Mouse (Mus musculus) splenic B cell, adult 2 months (primary cell): ENCODE results near the gene Rab37.

Source experiments
- DNase-seq: peaks from one replicate; pipeline ENCODE4 v3.0.0-alpha.2; 2011; ENCODE audit warnings: low read depth, low spot score
- H3K27me3 ChIP-seq: 2 replicates; pipeline ENCODE4 v1.6.1; 2012; ENCODE audit warnings: mild to moderate bottlenecking, low read length, moderate library complexity, mixed read lengths; ENCODE audit not compliant: control insufficient read depth, poor library complexity, insufficient read depth, severe bottlenecking
- H3K36me3 ChIP-seq: 2 replicates; pipeline ENCODE4 v1.6.1; 2012; ENCODE audit warnings: mild to moderate bottlenecking, low read length, moderate library complexity, mixed read lengths; ENCODE audit not compliant: control insufficient read depth, poor library complexity, insufficient read depth, severe bottlenecking

The Rab37 gene

DNA sequence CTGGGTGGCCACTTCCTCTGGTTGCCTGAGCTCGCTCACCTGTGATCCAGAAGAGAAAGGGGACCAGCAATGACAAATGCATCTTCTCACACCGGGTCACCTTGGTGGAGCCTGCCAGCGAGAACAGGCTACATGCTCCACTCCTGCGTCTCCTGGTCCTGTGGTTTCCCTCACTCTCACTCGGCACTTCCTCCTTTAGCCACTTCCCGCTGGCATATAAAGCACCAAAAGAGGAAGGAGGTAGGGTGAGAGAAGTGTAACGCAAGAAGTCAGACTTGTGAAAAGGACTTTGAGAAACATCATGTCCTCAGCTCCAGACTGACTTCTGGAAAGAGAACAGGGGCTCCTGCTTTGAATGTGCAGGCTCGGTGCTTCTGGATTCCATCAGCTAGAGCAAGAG is 42.6 kb downstream of the Rab37 start, which contains the start of gene Cd300lf:
Cd300lf (minus strand) TSS at position 193 of the 400 bp plus-strand sequence.
- DNase-seq, result peak; percentile 72
- H3K27me3 ChIP-seq, result no peaks in the 10 kb centered on the region
- no peaks in the 10 kb centered on the region for H3K36me3 ChIP-seq

GRCm38 (mm10) chr11:115138597-115139262 is 47.5 kb downstream of the Rab37 start:
- DNase-seq, result peak; percentile 64

DNA sequence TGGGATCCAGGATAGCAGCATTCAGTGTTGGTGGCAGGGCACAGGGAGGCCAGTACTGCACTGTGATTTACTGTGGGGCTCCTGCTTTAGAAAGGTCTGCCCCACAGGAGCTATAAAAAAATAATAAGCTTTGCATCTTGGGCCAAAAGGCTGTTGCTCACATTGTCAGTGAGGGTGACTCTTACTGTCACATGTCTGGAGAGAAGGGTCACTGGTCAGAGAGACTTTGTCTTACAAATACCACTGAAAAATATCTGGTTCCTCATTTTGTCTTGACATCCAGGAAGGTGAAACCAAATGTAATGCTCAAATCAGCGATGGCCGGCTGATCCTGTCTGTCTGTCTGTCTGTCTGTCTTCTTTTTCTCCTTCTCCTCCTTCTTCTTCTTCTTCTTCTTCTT is 50.7 kb downstream of the Rab37 start:
- peak; percentile 48 for DNase-seq
- Histone ChIP-seq H3K27me3 (no peaks in the 10 kb centered on the region), H3K36me3 (no peaks in the 10 kb centered on the region)

More at GRCm38 (mm10) chr11:115138597-115139262, 47.5 kb downstream of the Rab37 start:
- Histone ChIP-seq H3K27me3 (no peaks in the 10 kb centered on the region), H3K36me3 (no peaks in the 10 kb centered on the region)

GRCm38 (mm10) chr11:115147813-115148212 is 56.6 kb downstream of the Rab37 start:
- Histone ChIP-seq H3K36me3 (no peaks in the 10 kb centered on the region), H3K27me3 (no peaks in the 10 kb centered on the region)
- no peak for DNase-seq

DNA sequence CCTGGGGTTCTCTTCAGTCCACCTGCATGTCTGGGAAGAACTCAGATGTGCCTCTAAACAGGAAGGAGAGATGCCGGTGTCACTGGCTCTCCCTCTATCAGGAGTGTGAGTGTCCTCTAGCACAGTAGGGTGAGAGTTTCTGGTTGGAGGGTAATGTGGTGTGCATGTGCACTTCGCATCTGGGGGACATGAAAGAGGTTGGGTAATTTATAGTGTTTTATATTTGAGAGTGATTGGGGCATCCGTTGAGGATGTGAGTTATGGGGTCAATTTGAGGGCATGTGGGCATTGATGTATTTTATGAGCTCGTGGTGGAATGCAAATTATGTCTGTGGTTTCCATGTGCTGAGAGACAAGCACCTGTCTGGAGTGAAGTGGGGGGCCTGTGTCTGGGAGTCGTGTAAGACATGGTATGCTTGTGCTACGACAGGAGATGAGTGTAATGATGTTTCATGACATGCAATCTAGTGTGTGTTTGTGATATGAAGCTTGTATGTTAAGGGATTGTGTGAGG is 59.6 kb downstream of the Rab37 start:
- H3K36me3 ChIP-seq, result no peaks in the 10 kb centered on the region
- peak; percentile 67 for DNase-seq

GRCm38 (mm10) chr11:115151755-115152429 is 60.7 kb downstream of the Rab37 start:
- Histone ChIP-seq H3K36me3 (no peaks in the 10 kb centered on the region), H3K27me3 (no peaks in the 10 kb centered on the region)
- DNase-seq, result no peak

More for the DNA sequence above, 59.6 kb downstream of the Rab37 start:
- H3K27me3 ChIP-seq, result no peaks in the 10 kb centered on the region

DNA sequence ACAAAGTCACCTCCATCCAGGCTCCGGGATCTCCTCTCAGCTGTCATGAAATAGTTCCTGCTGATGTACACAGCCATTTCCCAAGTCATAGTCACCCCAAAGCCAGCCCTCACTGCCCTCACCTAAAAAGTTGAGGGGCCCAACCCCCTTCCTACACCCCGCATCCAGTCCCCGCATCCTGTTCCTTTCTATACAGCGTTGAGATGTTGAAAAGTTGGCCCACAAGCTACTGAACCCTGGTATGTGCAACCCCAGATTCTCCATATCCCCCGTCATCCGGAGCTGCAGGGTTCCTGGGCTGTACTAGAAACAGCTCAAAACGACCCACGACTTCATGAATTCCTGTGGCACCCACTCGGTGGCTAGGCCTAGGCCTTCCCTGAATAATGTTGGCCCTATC is 61.9 kb downstream of the Rab37 start:
- no peaks in the 10 kb centered on the region for H3K36me3 ChIP-seq
- H3K27me3 ChIP-seq, result no peaks in the 10 kb centered on the region
- DNase-seq, result no peak

GRCm38 (mm10) chr11:115153699-115154292 is 62.6 kb downstream of the Rab37 start:
- H3K27me3 ChIP-seq, result no peaks in the 10 kb centered on the region
- H3K36me3 ChIP-seq, result no peaks in the 10 kb centered on the region
- peak; percentile 94 for DNase-seq

DNA sequence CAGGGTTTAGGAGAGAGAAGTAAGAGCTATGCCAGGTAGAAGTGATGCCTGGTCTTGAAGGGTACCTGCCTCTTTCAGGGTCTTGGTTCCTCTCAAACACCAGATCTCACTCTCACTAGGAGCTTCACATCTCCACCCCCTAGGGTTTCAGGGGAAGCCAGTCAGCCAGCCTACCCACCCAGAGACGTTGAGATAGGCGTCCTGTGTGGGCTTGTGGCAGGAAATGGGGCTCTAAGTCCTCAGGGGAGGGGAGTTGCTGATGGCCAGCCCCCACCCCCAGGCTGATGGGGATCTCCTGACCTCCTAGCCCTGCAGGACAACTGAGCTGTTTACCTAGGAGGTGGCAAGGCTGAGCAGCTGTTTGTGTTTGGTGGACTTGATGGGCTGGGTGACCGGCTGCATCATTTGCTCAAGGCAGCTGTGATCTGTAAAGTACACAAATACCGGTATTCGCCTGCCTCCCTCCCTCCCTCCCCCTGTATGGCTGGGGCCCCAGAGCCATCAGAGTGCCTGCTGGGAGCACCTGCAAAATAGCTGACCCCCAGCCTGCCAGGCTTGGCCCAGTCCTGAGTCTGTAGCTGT is 63.9 kb downstream of the Rab37 start:
- no peak for DNase-seq
- Histone ChIP-seq H3K27me3 (no peaks in the 10 kb centered on the region), H3K36me3 (no peaks in the 10 kb centered on the region)

GRCm38 (mm10) chr11:115157933-115158719 is 66.9 kb downstream of the Rab37 start:
- Histone ChIP-seq H3K36me3 (no peaks in the 10 kb centered on the region), H3K27me3 (no peaks in the 10 kb centered on the region)
- peak; percentile 50 for DNase-seq

- H3K36me3 ChIP-seq, result no peaks in the 10 kb centered on the region
- peak; percentile 80 for DNase-seq
- H3K27me3 ChIP-seq, result no peaks in the 10 kb centered on the region
Measured at GRCm38 (mm10) chr11:115160016-115160797, 69.0 kb downstream of the Rab37 start.

- H3K36me3 ChIP-seq, result no peaks in the 10 kb centered on the region
- no peaks in the 10 kb centered on the region for H3K27me3 ChIP-seq
- DNase-seq, result peak; percentile 84
Measured at GRCm38 (mm10) chr11:115160883-115161577, 69.8 kb downstream of the Rab37 start.

DNA sequence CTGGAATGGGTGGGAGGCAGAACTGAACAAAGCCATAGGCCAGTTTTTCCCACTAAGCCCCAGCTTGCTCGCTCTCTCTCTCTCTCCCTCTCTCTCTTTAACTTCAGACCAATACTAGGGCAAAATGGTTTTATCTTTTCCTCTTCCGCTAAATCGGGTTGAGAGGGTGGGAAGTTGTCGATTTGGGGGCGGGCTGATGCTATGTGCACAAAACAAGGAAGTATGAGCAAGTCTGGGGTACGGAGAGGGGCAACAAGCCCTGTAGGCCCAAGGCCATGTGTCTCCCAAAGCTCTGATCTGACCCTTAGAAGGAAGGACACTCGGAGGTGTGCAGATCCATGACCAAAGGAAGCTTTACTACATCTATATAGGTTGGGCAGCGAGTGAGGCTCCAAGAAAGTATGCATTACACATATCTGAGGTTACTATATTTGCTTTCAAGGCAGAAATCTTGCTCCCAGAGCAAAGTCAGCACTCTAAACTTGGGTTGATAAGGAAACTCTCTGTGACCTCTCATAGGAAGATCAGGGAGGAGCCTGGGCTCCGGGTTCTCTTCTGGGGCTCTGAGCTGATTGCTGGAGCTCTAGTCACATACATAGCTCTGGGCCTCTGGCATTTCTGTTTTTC is 70.5 kb downstream of the Rab37 start:
- H3K36me3 ChIP-seq, result no peaks in the 10 kb centered on the region
- peak; percentile 64 for DNase-seq

More for the DNA sequence above, 70.5 kb downstream of the Rab37 start:
- no peaks in the 10 kb centered on the region for H3K27me3 ChIP-seq
